Mouse (Mus musculus): Measurements from ENCODE around the gene Pp2d1. TPM values are rescaled to one million over a fixed set of nuclear protein-coding genes. Genes with fewer than 3 reads are reported as not detected.
"Not testable (repeated sequence)": the region's sequence is repeated elsewhere in the genome, so short reads cannot be mapped to it uniquely, and the experiment has no call there.

The Pp2d1 gene
- total RNA-seq (2014; fragmentation: Nextera tagmentation), result 0.28 TPM in 1 of 2 replicates, not detected in the other
- 0.05 TPM in 1 of 2 replicates, not detected in the other for total RNA-seq (2017)

DNA sequence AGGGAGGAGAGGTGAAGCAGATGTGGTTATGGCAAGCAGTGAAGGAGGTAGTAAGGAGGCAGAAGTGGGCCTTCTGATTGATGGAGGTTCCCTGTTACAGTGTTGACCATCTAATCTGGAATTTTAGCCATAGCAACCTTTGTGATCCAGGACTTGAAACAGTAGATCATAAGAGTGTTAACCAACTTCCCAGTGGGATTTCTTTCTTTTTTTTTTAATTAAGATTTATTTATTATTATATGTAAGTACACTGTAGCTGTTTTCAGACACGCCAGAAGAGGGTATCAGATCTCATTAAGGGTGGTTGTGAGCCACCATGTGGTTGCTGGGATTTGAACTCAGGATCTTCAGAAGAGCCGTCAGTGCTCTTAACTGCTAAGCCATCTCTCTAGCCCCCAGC is at the start of gene Pp2d1:
Gene Pp2d1, minus strand, starts transcription at position 101 of the 400 bp plus-strand sequence.
- ATAC-seq (replicated peaks; ENCODE audit: low FRiP score, low TSS enrichment, poor library complexity, severe bottlenecking), result not testable (repeated sequence)

DNA sequence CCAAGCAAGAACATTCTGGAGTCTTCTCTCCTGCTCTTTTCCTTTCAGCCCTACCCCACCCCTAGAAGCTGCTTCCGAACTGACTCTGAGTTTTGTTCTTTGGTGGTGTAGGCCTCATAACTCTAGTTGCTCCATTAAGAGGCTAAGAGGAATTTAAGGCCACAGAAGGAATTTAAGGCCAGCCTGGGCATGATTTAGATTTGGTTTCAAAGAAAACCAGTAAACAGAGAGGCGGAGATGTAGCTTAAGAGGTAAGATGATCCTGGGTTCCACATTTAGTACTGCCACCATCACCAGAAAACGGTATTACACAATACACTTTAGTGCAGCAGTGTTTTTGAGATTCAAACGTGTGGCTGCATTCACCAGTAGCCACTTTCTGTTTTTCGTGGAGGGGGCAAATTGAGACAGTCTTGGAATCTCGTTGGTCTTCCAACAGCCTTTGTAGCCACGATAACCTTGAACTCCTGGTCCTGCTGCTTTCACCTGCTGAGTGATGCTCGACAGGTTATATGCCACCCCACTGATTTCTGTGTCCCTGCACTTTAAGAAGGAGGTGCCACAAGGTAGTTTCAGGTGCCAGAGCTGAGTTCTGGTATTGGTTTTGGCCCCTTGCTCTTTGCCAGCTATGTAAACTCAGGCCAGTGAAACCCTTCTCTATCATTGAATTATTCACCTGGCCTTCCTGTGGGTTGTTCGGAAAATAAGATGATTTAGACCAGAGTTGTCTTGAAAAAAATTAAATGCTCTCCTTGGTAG is 49.0 kb upstream of the Pp2d1 start:
- ATAC-seq (replicated peaks; ENCODE audit: low FRiP score, low TSS enrichment, poor library complexity, severe bottlenecking), result no peak

DNA sequence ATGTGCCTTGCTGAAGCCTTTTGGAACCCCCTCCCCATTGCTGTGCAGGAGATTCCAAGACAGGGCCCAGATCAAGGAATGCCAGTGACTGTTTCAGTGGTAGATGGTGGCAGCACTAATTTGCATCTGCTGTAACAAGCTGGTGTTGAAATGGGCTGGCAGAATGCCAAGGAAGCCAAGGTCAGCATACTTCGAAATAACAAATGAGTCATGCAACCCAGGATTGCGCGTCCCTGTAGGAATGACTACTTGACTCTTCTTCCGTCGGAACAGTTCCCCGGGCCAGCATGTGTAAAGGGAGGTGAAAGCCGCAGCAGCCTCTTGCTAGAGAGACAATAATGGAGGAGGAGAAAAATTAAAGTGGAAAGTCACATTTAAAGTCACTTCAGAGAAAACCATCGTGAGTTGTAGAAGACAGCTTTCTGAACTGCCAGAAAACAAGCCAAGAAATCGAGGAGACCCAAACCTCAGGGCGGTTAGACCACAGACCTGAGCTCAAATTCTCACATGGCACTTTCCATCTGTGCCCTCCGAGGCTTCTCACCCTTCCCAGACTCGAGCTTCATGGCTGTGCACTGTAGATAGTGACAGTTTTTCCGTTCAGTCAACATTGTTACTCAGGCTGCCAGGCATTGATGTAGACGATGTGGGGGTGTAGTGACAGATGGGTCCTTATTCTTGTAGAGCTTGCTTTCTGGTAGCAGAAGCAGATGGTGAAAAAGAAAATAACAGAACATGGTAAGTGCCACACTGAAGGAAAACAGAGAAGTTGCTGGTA is 48.0 kb upstream of the Pp2d1 start:
- ATAC-seq (replicated peaks; ENCODE audit: low FRiP score, low TSS enrichment, poor library complexity, severe bottlenecking), result peak; percentile 98

DNA sequence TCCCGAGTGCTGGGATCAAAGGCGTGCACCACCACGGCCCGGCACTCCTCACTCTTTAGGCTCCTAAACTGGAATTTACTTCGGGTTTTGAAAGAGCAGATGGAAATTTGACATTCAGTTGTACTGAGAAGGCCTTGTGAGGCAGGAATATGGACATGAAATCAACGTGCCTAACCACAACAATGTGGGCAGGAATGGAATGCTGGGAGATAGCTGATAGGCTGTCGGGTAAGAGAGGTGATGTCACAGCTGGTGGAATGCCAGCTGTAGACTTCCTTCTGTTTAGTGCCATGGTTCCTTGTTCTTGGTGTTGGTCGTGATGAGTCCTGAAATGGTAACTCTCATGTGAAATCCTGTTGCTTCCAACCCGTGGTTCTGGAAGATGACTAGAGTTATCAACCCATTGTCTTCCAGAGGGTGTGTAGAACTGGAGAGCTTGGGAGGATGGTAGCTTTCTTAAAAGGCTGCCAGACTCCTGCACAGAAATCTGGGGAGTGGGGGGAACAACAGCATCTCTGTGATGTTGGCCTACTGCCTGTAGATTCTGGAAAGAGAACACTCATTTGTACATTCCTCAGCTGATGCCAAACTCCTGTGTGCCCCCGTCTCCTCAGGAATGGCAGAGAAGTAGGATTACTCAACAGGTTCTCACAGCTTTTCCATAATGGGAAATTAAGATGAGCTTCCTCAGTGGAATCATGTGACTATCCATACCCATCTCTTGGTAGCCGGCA is 44.8 kb upstream of the Pp2d1 start:
- no peak for ATAC-seq (replicated peaks; ENCODE audit: low FRiP score, low TSS enrichment, poor library complexity, severe bottlenecking)

DNA sequence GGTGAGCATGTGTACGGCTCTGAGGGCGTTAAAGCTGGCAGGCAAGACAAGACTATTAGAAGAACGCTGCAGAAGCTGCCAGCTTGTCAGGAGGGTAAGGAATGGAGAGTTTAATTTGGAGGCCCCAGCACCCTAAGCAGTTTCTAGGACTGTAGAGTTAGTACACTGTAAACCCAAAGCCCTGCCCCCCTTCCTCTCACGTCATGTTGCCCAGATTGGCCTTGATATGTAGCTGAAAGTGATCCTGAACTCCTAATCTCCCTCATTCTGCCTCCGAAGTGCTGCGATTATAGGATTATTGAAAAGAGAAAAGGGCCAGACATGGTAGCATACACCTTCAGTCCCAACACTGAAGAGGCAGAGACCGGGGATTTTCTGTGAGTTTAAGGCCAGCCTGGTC is 43.6 kb upstream of the Pp2d1 start:
- no peak for ATAC-seq (replicated peaks; ENCODE audit: low FRiP score, low TSS enrichment, poor library complexity, severe bottlenecking)

DNA sequence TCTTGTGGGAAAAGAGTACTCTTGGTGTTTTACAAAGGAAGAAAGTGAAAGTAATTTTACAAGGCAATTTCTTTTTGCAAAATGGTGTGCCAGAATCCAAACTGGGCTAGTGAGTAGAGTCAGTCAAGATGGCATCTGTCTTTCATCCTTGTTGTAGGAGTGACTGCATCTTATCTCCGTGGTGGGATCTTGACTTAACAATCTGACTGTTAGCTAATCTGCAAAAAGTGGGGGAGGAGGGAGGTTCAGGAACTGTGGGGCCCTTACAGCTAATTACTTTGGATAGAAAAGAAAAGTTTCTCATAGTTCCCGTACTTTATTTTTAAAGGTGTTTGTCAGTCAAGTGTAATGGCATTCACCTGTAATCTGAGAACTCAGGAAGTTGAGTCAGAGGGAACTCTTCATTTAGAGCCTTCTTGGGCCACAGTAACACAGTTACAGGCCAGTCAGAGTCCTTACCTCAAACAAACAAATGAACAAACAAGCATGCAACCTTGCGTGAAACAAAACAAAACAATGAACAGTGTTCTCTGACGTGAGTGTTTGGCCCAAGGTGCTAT is 42.9 kb upstream of the Pp2d1 start:
- ATAC-seq (replicated peaks; ENCODE audit: low FRiP score, low TSS enrichment, poor library complexity, severe bottlenecking), result no peak

DNA sequence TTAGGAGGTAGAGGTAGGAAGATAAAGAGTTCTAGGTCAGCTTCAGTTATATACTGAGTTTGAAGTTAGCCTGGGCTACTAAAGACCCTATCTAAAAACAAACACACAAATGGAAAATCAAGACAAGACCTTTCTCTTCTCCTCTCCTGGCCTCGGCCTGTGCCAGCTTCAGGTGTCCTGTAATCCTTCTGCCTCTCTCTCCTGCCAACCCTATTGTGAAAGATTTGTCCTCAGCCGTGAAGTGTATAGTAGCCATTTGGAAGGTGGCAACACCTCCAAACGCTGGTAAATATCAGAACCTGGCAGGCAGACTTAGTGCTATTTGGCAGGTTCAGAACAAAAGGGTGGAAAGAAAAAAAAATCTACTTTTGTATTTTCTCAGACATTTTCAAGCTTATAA is 41.0 kb upstream of the Pp2d1 start:
- ATAC-seq (replicated peaks; ENCODE audit: low FRiP score, low TSS enrichment, poor library complexity, severe bottlenecking), result no peak

DNA sequence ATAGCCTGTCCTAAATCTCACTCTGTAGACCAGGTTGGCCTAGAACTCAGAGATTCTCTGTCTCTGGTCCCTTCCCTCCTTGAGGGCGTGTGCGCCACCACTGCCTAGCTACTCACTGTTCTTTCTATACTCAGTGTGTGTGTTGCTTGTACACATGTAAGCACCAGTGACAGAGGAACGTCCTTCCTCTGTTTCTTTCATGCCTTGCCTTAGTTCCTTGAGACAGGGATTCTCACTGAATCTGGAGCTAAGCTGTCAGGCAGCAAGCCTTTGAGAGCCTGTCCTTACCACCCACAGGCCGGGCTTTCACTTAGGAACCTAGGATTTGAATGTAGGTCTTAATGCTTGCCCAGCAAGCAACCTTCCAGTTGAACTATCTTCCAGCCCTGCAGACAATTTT is 40.4 kb upstream of the Pp2d1 start:
- no peak for ATAC-seq (replicated peaks; ENCODE audit: low FRiP score, low TSS enrichment, poor library complexity, severe bottlenecking)

DNA sequence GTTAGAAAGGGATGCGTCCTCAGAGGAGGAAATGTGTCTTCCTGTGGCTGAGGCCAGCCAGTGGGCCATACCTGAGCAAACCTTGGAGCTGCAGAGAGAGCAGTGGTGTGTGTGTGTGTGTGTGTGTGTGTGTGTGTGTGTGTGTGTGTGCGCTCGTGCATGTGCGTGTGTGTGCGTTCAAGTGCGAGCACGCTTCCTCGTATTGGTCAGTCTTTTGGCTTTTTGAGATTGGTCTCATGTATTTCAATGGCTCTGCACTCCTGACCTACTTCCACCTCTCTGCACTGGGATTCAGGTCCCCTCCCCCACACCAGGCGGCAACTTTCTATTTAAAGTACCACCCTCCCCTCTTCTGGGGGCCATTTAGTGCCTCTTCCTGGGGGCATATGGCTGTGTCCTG is 39.5 kb upstream of the Pp2d1 start:
- ATAC-seq (replicated peaks; ENCODE audit: low FRiP score, low TSS enrichment, poor library complexity, severe bottlenecking), result peak; percentile 15; the same call in 1 of the 2 replicates

DNA sequence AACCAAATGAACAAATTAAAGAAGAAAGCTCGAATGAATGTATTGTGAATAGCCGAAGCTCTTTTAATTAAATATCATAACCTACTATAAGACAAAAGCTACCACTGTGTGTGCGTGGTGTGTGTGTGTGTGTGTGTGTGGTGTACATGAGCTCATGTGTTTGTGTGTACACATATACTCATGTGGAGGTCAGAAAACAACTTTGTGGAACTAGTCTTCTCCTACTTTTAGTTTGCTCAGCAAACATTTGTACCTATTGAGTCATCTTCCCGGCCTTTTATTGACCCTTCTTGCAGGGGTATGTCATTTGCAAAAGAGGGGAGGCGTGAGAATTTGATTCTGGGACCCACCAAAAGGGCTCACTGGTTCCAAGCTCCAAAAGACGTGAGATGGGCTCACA is 39.0 kb upstream of the Pp2d1 start:
- no peak for ATAC-seq (replicated peaks; ENCODE audit: low FRiP score, low TSS enrichment, poor library complexity, severe bottlenecking)

DNA sequence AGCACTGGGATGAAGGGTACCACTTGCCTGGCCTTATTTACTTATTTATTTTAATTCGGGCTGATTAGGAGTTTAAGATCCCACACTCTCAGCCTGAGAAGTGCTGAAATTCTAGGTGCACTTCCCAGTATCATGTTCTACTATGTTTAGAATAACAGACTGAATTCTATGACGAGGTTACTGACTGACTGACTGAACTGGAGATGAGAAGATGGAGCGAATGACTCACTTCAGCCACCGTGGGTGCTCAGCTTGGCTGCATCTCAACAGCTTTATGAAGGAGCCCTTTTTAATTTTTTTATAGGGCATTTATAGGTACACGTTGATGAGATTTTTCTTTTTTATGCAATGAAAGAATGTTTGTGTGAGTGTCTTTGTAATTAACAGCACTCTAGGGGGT is 38.5 kb upstream of the Pp2d1 start:
- ATAC-seq (replicated peaks; ENCODE audit: low FRiP score, low TSS enrichment, poor library complexity, severe bottlenecking), result no peak

DNA sequence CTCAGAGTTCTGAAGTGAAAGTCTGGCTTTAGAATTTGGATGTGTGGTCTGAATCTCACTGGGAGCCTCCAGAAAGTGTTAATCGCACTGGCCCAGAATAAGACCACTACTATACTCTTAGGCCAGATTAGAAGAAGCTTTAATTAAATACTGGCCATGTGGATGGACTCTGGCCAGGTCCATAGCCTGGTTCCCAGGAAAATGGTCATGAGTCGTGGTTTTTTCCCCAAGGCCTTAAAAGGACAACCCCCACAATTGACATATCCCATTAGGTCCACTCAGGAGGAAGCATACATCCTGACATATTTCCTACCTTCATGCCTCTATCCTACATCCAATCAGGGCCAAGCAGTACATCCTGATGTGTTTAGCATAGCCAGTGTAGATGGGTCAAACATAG is 37.9 kb upstream of the Pp2d1 start:
- no peak for ATAC-seq (replicated peaks; ENCODE audit: low FRiP score, low TSS enrichment, poor library complexity, severe bottlenecking)

DNA sequence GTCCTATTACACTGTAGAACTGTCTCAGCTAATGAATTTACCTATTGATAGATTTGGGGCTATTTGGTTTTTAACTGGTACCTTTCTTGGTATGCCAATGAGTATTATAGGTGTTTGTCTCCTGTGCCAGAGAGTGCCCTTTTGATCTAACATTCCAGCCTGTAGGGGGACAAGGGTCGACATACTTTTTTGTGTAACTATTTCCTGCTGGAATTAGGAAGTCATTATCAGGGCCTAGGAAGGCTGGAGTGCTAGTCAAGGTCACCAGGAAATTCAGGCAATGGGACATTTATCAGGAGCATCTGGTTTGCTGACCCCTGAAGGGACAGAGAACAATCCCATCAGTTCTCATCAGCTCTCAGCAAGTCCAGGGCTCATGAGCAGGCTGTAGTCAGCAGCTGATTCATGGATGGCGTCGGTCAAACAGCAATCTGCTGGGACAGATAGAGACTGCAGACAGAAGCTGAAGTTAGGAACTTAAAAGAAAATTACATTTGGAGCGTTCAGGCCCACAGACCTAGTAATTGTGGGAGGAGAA is 33.8 kb upstream of the Pp2d1 start:
- ATAC-seq (replicated peaks; ENCODE audit: low FRiP score, low TSS enrichment, poor library complexity, severe bottlenecking), result no peak

DNA sequence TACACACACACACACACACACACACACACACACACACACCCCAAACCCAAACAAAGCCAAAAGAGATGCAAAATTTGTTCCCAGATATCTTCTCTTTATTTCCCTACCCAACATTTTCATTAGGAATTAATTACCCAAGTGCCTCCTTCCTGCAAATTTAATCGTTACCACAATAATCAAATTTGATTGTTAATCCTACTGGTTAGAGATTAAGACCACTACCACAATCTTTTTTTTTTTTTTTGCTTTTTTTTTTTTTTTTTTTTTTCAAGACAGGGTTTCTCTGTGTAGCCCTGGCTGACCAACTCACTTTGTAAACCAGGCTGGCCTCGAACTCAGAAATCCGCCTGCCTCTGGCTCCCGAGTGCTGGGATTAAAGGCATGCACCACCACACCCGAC is 31.7 kb upstream of the Pp2d1 start:
- not testable (repeated sequence) for ATAC-seq (replicated peaks; ENCODE audit: low FRiP score, low TSS enrichment, poor library complexity, severe bottlenecking)

DNA sequence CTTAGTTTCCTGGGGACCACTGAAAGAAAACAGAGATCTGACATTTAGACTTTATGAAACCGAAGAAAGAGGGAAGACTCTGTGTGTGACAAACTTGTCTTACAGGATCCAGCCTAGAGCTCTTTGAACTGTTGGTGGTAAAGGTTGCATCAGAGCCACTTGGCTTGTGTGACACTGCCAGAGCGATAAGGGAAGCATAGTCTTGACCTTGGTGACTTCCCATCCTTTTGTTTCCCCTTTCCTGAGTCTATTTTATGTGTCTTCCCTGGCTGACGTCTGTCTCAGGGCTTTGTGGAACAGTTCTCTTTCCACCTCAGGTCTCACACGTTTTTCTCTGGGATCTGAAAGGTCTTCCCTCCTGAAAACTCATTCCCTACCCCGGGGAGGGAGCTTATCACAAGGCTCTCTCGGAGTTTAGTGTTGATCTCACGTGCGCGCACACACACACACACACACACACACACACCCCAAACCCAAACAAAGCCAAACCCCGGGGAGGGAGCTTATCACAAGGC is 31.2 kb upstream of the Pp2d1 start:
- peak; percentile 45 for ATAC-seq (replicated peaks; ENCODE audit: low FRiP score, low TSS enrichment, poor library complexity, severe bottlenecking)

DNA sequence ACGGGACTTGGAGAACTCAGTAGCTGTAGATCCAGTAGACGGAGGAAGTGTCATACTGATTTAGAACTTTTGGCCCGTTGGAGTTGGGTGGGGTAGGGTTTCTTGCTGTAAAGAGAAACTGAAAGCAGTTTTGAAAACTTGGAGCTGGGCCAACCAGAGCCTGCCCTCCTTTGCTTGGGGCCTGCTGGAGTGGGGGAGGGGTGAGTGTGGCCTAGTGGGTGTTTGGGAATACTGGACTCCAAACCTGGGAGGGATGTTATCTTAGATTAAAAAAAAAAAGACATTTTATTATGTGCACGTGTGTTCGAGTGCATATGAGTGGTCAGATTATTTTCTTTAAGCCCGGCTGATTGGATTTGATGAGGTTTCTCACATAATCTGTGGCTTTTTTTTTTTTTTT is 30.6 kb upstream of the Pp2d1 start:
- ATAC-seq (replicated peaks; ENCODE audit: low FRiP score, low TSS enrichment, poor library complexity, severe bottlenecking), result peak; percentile 20

DNA sequence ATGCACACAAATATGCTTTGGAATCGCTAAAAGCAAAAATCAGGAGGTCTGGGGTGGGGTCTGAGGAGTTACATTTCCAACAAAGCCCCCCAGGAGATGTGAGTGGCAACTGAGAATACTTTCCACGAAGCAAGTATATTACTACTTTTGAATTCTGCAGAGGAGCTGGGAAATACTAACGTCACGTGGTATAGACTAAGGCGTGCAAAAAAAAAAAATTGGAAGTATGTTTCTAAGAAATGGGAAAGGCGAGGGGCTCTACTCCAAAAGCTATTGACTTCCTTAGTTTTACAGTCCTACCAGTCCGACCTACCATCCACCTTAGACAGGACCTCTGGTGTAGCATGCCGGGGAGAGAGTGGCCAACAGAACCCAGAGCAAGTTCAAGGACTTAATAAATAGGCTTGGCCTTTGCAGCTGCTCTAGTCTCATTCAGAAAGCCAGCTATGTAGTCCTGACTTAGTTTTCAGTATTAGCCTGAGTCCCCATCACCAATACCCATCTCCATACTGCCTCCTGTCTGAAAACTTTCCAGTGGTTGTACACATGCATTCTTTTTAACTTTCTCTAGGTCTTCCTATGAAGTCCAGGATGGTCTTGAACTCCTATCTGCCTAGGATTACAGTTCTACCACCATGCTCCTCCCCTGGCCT is 29.6 kb upstream of the Pp2d1 start:
- ATAC-seq (replicated peaks; ENCODE audit: low FRiP score, low TSS enrichment, poor library complexity, severe bottlenecking), result no peak

DNA sequence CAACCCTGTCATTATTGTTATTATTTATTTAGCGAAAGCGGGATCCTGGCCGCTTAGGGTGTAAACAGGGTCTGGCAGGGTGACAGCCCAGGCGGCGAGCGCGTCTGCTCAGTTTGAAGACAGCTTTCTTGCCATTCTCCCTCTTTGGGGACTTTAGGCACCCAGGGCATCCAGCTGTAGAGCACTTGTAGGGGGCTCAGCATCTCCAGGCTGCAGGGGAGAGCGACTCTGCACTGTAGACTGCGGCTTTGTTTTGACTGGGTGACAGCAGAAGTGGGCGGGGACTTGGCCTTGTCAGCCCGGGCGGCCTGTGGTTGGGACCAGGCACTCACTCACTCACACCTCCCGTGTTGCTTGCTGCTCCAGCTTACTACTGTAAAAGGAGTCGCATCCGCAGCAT is 28.9 kb upstream of the Pp2d1 start:
- ATAC-seq (replicated peaks; ENCODE audit: low FRiP score, low TSS enrichment, poor library complexity, severe bottlenecking), result peak; percentile 83
